Mouse (Mus musculus): Measurements from ENCODE around the gene Pitpnc1.

Gene Pitpnc1

GRCm38 (mm10) chr11:107379089-107379845, 91.2 kb downstream of the Pitpnc1 start:
- ChIA-PET POLR2A (interaction anchor here in 2 of 4 experiments (0.7 to 1.8 kb wide), 7 partner anchors 8 to 142 kb away, joined by 3 to 6 read pairs (median 4); no protein-coding TSS in a partner anchor), CTCF (interaction anchor here (0.5 to 2.0 kb wide), 10 partner anchors 10 to 104 kb away, joined by 3 to 8 read pairs (median 4); partner anchors contain the start of gene Pitpnc1 (in 1 of the 4))

- ChIA-PET CTCF (no interaction called here), POLR2A (interaction anchor here in 3 of 4 experiments (0.6 to 4.2 kb wide), 5 partner anchors 8 to 223 kb away, joined by 3 to 20 read pairs (median 3); no protein-coding TSS in a partner anchor)
Observed at GRCm38 (mm10) chr11:107377326-107377725, 93.2 kb downstream of the Pitpnc1 start.

- CTCF ChIA-PET, result interaction anchor here (0.5 to 2.9 kb wide), 11 partner anchors 9 to 121 kb away, joined by 3 to 17 read pairs (median 4); no protein-coding TSS in a partner anchor
- POLR2A ChIA-PET, result interaction anchor here (0.5 to 4.2 kb wide), 17 partner anchors 9 to 222 kb away, joined by 3 to 20 read pairs (median 3); no protein-coding TSS in a partner anchor
Observed at GRCm38 (mm10) chr11:107376272-107376671, 94.2 kb downstream of the Pitpnc1 start.

- POLR2A ChIA-PET, result interaction anchor here (0.5 to 4.2 kb wide), 15 partner anchors 9 to 221 kb away, joined by 3 to 20 read pairs (median 3); no protein-coding TSS in a partner anchor
Observed at GRCm38 (mm10) chr11:107375816-107376215, 94.7 kb downstream of the Pitpnc1 start.

GRCm38 (mm10) chr11:107373569-107373968, 96.9 kb downstream of the Pitpnc1 start:
- CTCF ChIA-PET, result interaction anchor here in 1 of 4 experiments (0.6 kb wide), 1 partner anchor 41 kb away, joined by 4 read pairs; no protein-coding TSS in a partner anchor
- POLR2A ChIA-PET, result interaction anchor here in 3 of 4 experiments (0.6 to 4.2 kb wide), 3 partner anchors 8 to 76 kb away, joined by 3 to 20 read pairs (median 3); no protein-coding TSS in a partner anchor

More at GRCm38 (mm10) chr11:107375816-107376215, 94.7 kb downstream of the Pitpnc1 start:
- CTCF ChIA-PET, result interaction anchor here in 3 of 4 experiments (0.7 to 2.9 kb wide), 9 partner anchors 9 to 100 kb away, joined by 3 to 17 read pairs (median 4); no protein-coding TSS in a partner anchor

GRCm38 (mm10) chr11:107373154-107373553, 97.3 kb downstream of the Pitpnc1 start:
- CTCF ChIA-PET, result interaction anchor here in 2 of 4 experiments (0.6 to 1.0 kb wide), 2 partner anchors 14 to 41 kb away, joined by 3 to 4 read pairs; no protein-coding TSS in a partner anchor
- POLR2A ChIA-PET, result interaction anchor here in 3 of 4 experiments (0.6 to 0.9 kb wide), 5 partner anchors 10 to 204 kb away, joined by 3 to 6 read pairs (median 3); no protein-coding TSS in a partner anchor

- ChIA-PET POLR2A (interaction anchor here in 2 of 4 experiments (0.7 to 0.9 kb wide), 4 partner anchors 13 to 205 kb away, joined by 3 to 6 read pairs (median 3); no protein-coding TSS in a partner anchor), CTCF (interaction anchor here in 2 of 4 experiments (1.0 to 1.4 kb wide), 2 partner anchors 13 to 40 kb away, joined by 3 read pairs; no protein-coding TSS in a partner anchor)
Observed at GRCm38 (mm10) chr11:107372688-107373087, 97.8 kb downstream of the Pitpnc1 start.

GRCm38 (mm10) chr11:107370476-107370875, 100.0 kb downstream of the Pitpnc1 start:
- CTCF ChIA-PET, result interaction anchor here in 3 of 4 experiments (0.5 to 1.4 kb wide), 6 partner anchors 15 to 101 kb away, joined by 3 to 4 read pairs (median 3); no protein-coding TSS in a partner anchor

GRCm38 (mm10) chr11:107369661-107370060, 100.8 kb downstream of the Pitpnc1 start:
- POLR2A ChIA-PET, result interaction anchor here in 2 of 4 experiments (0.6 to 2.0 kb wide), 19 partner anchors 9 to 141 kb away, joined by 3 to 18 read pairs (median 4); no protein-coding TSS in a partner anchor
- CTCF ChIA-PET, result interaction anchor here (0.6 to 1.4 kb wide), 8 partner anchors 16 to 461 kb away, joined by 3 to 14 read pairs (median 3); no protein-coding TSS in a partner anchor

More at GRCm38 (mm10) chr11:107370476-107370875, 100.0 kb downstream of the Pitpnc1 start:
- POLR2A ChIA-PET, result interaction anchor here in 3 of 4 experiments (0.6 to 2.0 kb wide), 14 partner anchors 9 to 100 kb away, joined by 3 to 7 read pairs (median 3); partner anchors contain the start of gene Pitpnc1 (in 1 of the 3)

GRCm38 (mm10) chr11:107365938-107366712, 104.4 kb downstream of the Pitpnc1 start:
- POLR2A ChIA-PET, result interaction anchor here in 3 of 4 experiments (0.5 to 4.2 kb wide), 14 partner anchors 9 to 230 kb away, joined by 3 to 20 read pairs (median 4); partner anchors contain the start of gene Psmd12 (in 1 of the 3)
- CTCF ChIA-PET, result interaction anchor here in 1 of 4 experiments (1.2 to 1.4 kb wide), 2 partner anchors 19 kb away, joined by 3 read pairs; no protein-coding TSS in a partner anchor

GRCm38 (mm10) chr11:107358695-107359094, 111.8 kb downstream of the Pitpnc1 start:
- CTCF ChIA-PET, result no interaction called here
- POLR2A ChIA-PET, result interaction anchor here in 3 of 4 experiments (0.6 to 1.5 kb wide), 8 partner anchors 10 to 107 kb away, joined by 3 to 5 read pairs (median 4); no protein-coding TSS in a partner anchor

GRCm38 (mm10) chr11:107356224-107356623, 114.3 kb downstream of the Pitpnc1 start:
- CTCF ChIA-PET, result interaction anchor here in 1 of 4 experiments (1.7 kb wide), 1 partner anchor 80 kb away, joined by 6 read pairs; no protein-coding TSS in a partner anchor
- POLR2A ChIA-PET, result interaction anchor here in 2 of 4 experiments (0.7 to 1.3 kb wide), 4 partner anchors 9 to 81 kb away, joined by 3 to 5 read pairs (median 4); no protein-coding TSS in a partner anchor

- CTCF ChIA-PET, result interaction anchor here in 2 of 4 experiments (0.6 to 1.7 kb wide), 2 partner anchors 80 to 1051 kb away, joined by 4 to 6 read pairs; no protein-coding TSS in a partner anchor
Observed at GRCm38 (mm10) chr11:107355526-107355925, 115.0 kb downstream of the Pitpnc1 start.

GRCm38 (mm10) chr11:107354499-107355143, 115.9 kb downstream of the Pitpnc1 start:
- POLR2A ChIA-PET, result interaction anchor here in 3 of 4 experiments (0.8 to 1.5 kb wide), 7 partner anchors 10 to 94 kb away, joined by 3 to 4 read pairs (median 3); no protein-coding TSS in a partner anchor

More at GRCm38 (mm10) chr11:107355526-107355925, 115.0 kb downstream of the Pitpnc1 start:
- POLR2A ChIA-PET, result interaction anchor here in 3 of 4 experiments (0.5 to 1.3 kb wide), 7 partner anchors 10 to 165 kb away, joined by 3 to 8 read pairs (median 3); no protein-coding TSS in a partner anchor

GRCm38 (mm10) chr11:107352596-107352995, 117.9 kb downstream of the Pitpnc1 start:
- ChIA-PET POLR2A (interaction anchor here in 3 of 4 experiments (0.6 to 3.2 kb wide), 4 partner anchors 13 to 102 kb away, joined by 3 to 12 read pairs (median 4); no protein-coding TSS in a partner anchor), CTCF (interaction anchor here in 3 of 4 experiments (1.1 to 1.4 kb wide), 3 partner anchors 23 to 110 kb away, joined by 3 to 6 read pairs (median 4); no protein-coding TSS in a partner anchor)

More at GRCm38 (mm10) chr11:107354499-107355143, 115.9 kb downstream of the Pitpnc1 start:
- CTCF ChIA-PET, result interaction anchor here in 3 of 4 experiments (0.6 to 1.3 kb wide), 5 partner anchors 22 to 197 kb away, joined by 3 read pairs; no protein-coding TSS in a partner anchor

- ChIA-PET POLR2A (interaction anchor here in 1 of 4 experiments (0.7 to 1.0 kb wide), 3 partner anchors 30 to 35 kb away, joined by 3 read pairs; no protein-coding TSS in a partner anchor), CTCF (interaction anchor here in 2 of 4 experiments (0.5 to 1.0 kb wide), 2 partner anchors 75 to 231 kb away, joined by 4 to 5 read pairs; no protein-coding TSS in a partner anchor)
Observed at GRCm38 (mm10) chr11:107349756-107350155, 120.7 kb downstream of the Pitpnc1 start.
